Mouse (Mus musculus): ENCODE results near the gene Krt84. TPM values are rescaled to one million over a fixed set of nuclear protein-coding genes. Genes with fewer than 3 reads are reported as not detected.

Gene Krt84
- total RNA-seq, 2 experiments from 2014 or later: not detected

DNA sequence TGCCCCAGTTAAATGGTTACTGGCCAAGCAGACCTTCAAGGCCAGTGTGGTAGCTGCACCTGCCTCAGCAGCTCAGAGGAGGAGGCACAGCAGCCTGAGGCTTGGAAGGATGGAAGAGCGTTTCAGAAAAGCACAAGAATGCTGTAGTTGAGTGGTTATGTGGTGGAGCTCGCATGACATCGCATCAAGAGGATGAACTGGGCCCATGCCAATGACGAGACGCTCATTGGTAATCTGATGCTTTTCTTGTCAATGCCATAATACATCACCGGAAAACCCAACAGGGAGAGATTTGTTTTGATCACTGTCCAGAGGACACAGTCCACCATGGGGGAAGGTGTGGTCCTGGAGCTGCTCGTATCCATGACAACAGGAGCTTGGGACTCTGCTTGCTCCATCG, 37.4 kb downstream of the Krt84 start:
- no peak for DNase-seq

DNA sequence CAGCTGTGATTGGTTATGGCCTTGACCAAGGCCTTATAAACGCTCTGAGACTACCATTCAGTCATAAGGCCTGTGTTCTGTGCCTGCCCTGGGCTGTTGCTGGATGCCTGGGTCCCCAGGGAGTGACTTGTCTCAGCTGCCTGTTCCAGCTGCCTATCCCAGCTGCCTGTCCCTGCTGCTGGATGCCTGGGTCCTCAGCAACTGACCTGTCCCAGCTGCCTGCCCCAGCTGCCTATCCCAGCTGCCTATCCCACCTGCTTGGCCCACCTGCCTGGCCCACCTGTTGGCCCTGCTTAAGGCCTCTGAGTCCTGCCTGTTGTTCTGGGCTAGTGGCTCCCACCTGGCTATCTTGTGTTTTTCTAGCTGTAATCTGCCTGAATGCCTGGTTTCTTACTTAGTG, 38.4 kb downstream of the Krt84 start:
- no peak for DNase-seq

DNA sequence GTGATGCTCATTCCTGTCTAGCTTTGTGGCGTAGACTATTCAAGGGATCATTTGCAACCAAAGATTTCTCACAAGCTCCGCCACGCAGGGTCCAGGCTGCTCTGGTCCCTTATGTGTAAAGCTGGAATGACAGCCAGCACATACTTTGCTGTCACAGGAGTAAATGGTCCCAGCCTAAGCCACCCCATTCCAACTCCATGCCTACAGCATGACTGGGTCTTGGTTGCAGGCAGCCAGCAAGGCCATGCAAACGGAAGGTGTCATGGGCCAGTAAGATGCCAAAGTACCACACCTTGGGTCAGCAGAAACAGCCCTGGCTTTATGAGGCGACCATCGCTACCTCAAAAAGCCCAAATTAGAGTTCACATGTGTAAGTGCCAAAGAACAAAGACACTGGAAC, 38.9 kb downstream of the Krt84 start:
- DNase-seq: no peak

DNA sequence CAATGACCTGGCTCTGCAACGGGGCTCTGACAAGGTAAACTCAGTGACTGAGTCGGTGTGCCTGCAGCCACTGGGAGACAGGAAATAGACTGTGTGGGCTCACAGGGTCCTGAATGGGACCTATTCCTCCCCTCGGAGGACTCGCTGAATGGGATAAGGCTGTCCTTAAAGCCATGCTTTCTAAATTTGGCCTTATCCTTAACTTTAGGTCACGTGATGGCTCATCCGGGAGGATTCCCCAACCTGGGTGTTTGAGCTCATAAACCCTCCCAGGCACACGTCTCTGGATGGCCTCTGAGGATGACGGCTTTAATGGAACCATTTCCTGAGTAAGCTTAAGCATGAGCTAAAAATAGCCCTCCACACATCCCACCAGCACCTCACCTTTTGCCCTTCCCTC, 39.9 kb downstream of the Krt84 start:
- no peak for DNase-seq

DNA sequence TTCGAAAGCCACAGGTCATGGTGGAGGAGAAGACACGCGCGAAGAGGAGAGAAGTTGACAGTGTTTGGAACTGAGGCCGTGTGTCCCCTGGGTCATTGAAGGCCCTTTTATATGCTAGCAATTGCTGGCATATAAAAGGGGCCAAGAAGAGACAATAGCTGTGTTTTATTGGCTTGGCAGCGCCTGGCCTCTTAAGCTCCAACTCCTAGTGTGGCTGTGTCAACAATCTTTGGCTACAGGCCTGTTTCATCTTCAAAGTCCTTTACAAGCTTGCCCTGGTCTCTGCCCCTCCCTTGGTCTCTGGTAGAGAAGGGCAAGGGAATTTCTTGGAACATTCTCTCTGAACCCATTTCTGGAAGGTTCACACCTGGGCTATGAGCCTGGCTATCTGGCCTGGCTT, 41.2 kb downstream of the Krt84 start, which contains the start of gene Krt83:
Krt83 (minus strand) TSS at position 82 of the 400 bp plus-strand sequence.
- DNase-seq: no peak

DNA sequence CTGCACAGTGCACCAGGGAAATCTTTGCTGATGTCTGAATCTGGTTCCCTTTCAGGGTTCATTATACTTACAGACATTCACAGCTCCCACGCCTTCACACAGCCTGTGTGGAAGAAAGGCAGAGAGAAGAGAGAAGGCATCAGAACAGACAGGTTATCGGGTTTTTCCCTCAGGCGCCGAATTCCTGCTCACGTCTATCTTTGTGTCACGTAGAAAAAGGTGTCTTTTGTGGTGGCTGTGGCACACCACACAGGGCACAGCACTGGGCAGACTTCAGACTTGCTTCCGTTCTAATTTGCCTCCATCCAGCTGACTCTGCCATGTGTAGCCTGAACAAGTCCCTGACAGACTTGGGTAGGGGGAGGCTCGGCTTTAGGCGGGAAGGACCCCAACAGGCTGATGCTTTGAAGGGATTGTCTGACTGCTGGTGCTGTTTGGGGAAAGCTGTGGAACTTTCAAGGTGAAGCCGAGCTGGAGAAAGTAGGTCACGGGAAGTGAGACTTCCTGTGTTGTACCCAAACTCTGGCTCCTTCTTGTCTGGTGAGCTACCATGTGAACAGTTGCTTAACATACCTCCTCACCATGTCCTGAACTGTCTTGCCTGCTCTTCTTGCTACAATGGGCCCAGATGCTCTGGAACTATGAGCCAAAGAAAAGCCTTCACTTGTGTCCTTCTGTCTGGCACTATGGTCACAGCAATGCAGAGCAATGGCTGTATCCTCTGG, 46.5 kb downstream of the Krt84 start:
- no peak for DNase-seq

DNA sequence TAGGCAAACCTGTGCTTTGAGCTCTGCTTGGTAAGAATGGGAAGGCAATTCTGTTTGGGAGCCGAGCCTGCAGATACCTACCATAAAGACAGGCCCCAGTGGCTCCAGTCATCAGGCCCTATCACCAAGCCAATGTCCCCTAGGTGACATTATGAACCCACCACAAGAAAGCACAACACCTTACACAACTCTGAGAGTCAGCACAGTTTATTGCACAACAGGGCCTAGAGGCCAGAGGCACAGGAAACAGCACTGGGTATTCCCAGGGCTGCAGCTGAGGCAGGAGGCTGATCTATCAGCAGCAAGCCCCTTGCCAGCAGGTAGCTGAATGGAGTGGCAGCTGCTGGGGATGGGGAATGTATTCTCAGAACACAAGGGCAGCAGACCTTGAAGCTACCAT, 47.7 kb downstream of the Krt84 start:
- DNase-seq: no peak

DNA sequence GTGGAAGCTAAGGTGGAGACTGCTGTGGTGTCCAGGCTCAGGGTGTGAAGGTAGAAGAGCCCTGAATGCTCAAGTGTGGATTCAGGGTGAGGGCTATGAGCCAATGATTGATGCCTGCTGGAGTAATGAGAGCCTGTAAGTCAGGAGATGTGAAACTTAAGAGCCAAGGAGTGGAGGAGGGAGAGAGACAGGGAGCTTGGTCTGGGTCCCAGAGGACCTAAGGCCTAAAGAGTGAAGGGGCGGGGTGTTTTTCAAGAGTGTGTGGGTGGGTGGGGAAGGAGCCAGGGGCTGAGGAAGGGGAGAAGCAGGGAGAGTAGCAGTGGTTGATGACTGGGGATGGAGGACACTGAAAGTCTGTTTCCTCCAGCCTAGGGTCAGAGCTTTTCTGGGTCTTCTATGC, 49.0 kb downstream of the Krt84 start:
- DNase-seq: no peak

DNA sequence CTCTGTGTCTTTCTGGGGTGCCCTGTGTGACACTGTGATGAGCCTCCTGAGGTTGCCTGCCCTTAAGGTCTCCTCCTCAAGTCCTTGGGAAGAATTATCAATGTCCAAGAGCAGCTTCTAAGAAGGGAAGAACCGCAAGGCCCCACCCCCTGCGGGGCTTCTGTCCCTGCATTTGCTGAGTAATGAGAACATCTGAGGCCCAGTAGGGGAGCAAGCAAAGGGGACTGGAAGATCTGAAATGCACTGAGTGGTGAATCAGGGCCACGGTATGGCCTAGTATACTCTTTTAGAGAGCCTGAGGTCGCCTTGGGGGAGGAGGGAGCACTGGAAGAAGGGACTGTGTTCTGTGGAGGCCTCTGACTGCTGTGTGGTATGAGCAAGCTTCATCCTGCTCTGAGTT, 50.6 kb downstream of the Krt84 start:
- DNase-seq: no peak

DNA sequence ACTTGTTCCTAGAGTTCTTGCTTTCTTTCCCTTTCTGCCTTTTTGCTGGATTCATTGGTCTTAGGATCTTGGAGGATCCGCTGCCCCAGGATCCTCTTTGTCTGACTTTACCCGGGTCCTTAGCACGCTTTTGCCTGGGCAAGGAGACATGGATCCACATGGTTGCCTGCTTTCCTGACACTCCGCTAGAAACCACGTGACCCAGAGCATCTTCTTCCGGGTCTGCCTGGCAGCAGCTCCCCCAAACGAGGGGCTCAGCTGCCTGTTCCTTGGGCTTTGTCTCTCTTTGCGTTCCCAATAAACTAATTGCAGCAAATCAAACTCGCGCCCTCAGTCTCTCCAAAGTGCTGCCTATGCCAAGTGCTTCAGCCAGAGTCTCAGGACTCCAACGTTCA, 53.0 kb downstream of the Krt84 start:
- no peak for DNase-seq

DNA sequence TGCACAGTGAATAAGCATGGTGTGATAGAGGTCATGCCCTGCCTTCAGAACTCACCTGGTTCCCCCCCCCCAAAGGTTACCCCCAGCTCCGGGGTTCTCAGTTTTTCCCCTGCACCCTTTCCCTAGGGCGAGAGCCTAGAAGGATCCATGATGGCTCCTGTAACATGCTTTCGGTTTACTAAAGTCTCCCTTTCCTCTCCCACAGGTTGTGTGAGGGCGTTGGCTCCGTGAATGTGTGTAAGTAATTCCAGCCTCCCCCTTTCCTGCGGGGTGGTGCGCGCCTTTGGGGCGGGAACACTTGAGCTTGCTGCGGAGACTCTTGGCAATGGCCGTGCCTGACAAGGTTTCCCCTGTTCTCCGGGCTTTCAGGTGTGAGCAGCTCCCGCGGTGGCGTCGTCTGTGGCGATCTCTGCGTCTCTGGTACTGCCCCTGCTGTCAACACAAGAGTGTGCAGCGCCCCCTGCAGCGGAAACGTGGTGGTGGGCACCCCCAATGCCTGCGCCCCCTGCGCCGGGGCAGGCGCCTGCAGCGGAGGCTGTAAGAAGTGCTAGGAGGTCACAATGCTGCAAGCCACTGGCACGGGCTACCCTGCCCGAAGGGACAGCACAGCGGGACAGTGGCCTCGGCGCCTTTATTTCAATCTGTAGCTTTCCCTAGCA, 53.5 kb downstream of the Krt84 start:
- DNase-seq: peak; percentile 61

Small RNAs within 50 kb of the gene (microRNA-seq; reads per million reads assigned to microRNA genes)
- not detected for gene Gm44393
- not detected for gene Gm44460

Other genes with a start within 250 kb of the Krt84 start
- 100 to 1,000 TPM in 1 of 2 experiments, 10 to 100 TPM in 1; 36.6 to 103 TPM for gene Atg101, start 248.5 kb downstream of the Krt84 start, total RNA-seq (2021)
- gene 6030408B16Rik, start 239.6 kb downstream of the Krt84 start, total RNA-seq (2021): 1 to 10 TPM; 1.0 to 2.4 TPM
- under 1 TPM; 0.75 to 0.76 TPM for gene Krt80, start 162.7 kb downstream of the Krt84 start, total RNA-seq (2021)
- 1 to 10 TPM; 3.5 to 4.2 TPM for gene Krt7, start 121.8 kb downstream of the Krt84 start, total RNA-seq (2021)
- gene Krt87, start 94.0 kb downstream of the Krt84 start, total RNA-seq (2021): not detected
- not detected for gene Krt88, start 85.1 kb downstream of the Krt84 start, total RNA-seq (2021)
- gene Krt81, start 69.1 kb downstream of the Krt84 start, total RNA-seq (2021): not detected
- gene Krt86, start 59.3 kb downstream of the Krt84 start, total RNA-seq (2021): not detected
- gene Krt83, start 41.3 kb downstream of the Krt84 start, total RNA-seq (2021): not detected
- not detected for gene Gm49425, start 15.6 kb downstream of the Krt84 start, total RNA-seq (2021)
- not detected for gene Krt82, start 17.8 kb upstream of the Krt84 start, total RNA-seq (2021)
- gene Krt90, start 30.1 kb upstream of the Krt84 start, total RNA-seq (2021): under 1 TPM in 1 of 2 experiments, not detected in 1; 0.18 TPM
- not detected for gene Krt75, start 41.1 kb upstream of the Krt84 start, total RNA-seq (2021)
- not detected for gene Gm5414, start 95.4 kb upstream of the Krt84 start, total RNA-seq (2021)
- not detected for gene Gm5478, start 114.6 kb upstream of the Krt84 start, total RNA-seq (2021)
- not detected for gene Krt6b, start 147.5 kb upstream of the Krt84 start, total RNA-seq (2021)
- not detected for gene Krt6a, start 161.5 kb upstream of the Krt84 start, total RNA-seq (2021)
- not detected for gene Krt5, start 180.1 kb upstream of the Krt84 start, total RNA-seq (2021)
- not detected for gene Krt71, start 210.3 kb upstream of the Krt84 start, total RNA-seq (2021)

Measured in adrenal gland, postnatal 10 days (tissue).